Mouse (Mus musculus) CH12.LX (cell line): Measurements from ENCODE around the gene Fam178b.

ENCODE experiments used
- CHD1 ChIP-seq: IDR thresholded peaks from 2 replicates; pipeline ENCODE4 v1.6.1; 2012; ENCODE audit warnings: low read depth, low read length, improper control_type of control experiment, inconsistent platforms
- NELFE ChIP-seq: IDR thresholded peaks from 2 replicates; pipeline ENCODE4 v1.6.1; 2011; ENCODE audit warnings: low read depth, low read length, improper control_type of control experiment
- ZMIZ1 ChIP-seq: IDR thresholded peaks from 2 replicates; pipeline ENCODE4 v1.6.1; 2012; ENCODE audit warnings: low read depth, mild to moderate bottlenecking, inconsistent platforms, low read length, improper control_type of control experiment

GRCm38 (mm10) chr1:36709854-36710280, 26.9 kb upstream of the Fam178b start, which contains the start of gene 4933424G06Rik:
- no peak for TF ChIP-seq CHD1
- TF ChIP-seq ZMIZ1: peak; percentile 87
- TF ChIP-seq NELFE: peak; percentile 79
